20 mouse cellular contexts compared by ENCODE assay signal in genomic region chr16:76367261-76367908, GRCm38 (mm10). TPM values are rescaled to one million over a fixed set of nuclear protein-coding genes. Genes with fewer than 3 reads are reported as not detected.
DNase-seq lines count a peak whose midpoint lies in the region; ATAC-seq and TF ChIP-seq lines count a peak whose summit lies in the region.
"Had no signal": no experiment of that assay in that cellular context is flagged by ENCODE, and none has a peak within 500 bp of the region (broad histone marks: within the 10 kb centered on the region; RNA-seq: fewer than 3 reads in every experiment).

No protein-coding gene starts in this region.

- WGBS in liver, adult 2 months: 37% methylated on average over 12 of the region's 12 CpGs
- 82% methylated on average over 12 of the region's 12 CpGs for WGBS in liver, embryonic 11.5 days
- 89% methylated on average over 12 of the region's 12 CpGs for WGBS in forebrain, embryonic 14.5 days

- no peak overlapping the region for H3K9ac ChIP-seq in liver, adult 2 months (ENCODE audit: low read depth, low read length)
- H3K9ac ChIP-seq in liver, embryonic 11.5 days (ENCODE audit: low read depth, low read length): no peak overlapping the region
- no peak overlapping the region for H3K9ac ChIP-seq in forebrain, embryonic 14.5 days (ENCODE audit: low read length)
- H3K9ac ChIP-seq: forebrain, postnatal 0 days; heart, embryonic 13.5 days; hindbrain, embryonic 14.5 days; limb, embryonic 15.5 days had no signal

- no peak overlapping the region for H3K4me2 ChIP-seq in liver, embryonic 11.5 days
- no peak overlapping the region for H3K4me2 ChIP-seq in forebrain, embryonic 14.5 days (ENCODE audit: low read length)
- H3K4me2 ChIP-seq: heart, embryonic 13.5 days; hindbrain, embryonic 14.5 days; limb, embryonic 15.5 days had no signal

- H3K27me3 ChIP-seq in liver, adult 2 months (ENCODE audit: control insufficient read depth, insufficient read depth, low read length): no peaks in the 10 kb centered on the region
- no peaks in the 10 kb centered on the region for H3K27me3 ChIP-seq in liver, embryonic 11.5 days (replicated peaks; ENCODE audit: control insufficient read depth, insufficient read depth, low read length)
- H3K27me3 ChIP-seq in forebrain, embryonic 14.5 days (replicated peaks; ENCODE audit: control insufficient read depth, insufficient read depth, low read length): no peaks in the 10 kb centered on the region
- H3K27me3 ChIP-seq: heart, embryonic 13.5 days; limb, embryonic 15.5 days had no signal

- no peak overlapping the region for H3K4me3 ChIP-seq in liver, adult 2 months (ENCODE audit: insufficient read depth, low read depth, low read length)
- no peak overlapping the region for H3K4me3 ChIP-seq in liver, embryonic 11.5 days (ENCODE audit: low read depth, low read length)
- no peak overlapping the region for H3K4me3 ChIP-seq in forebrain, embryonic 14.5 days (ENCODE audit: low read depth, low read length)
- H3K4me3 ChIP-seq: heart, embryonic 13.5 days; limb, embryonic 15.5 days; midbrain, embryonic 10.5 days had no signal

- no peaks in the 10 kb centered on the region for H3K36me3 ChIP-seq in liver, adult 2 months (ENCODE audit: control insufficient read depth, insufficient read depth, low read length)
- peaks cover 7% of the 10 kb centered on the region for H3K36me3 ChIP-seq in liver, embryonic 11.5 days (ENCODE audit: control insufficient read depth, insufficient read depth, low read length)
- H3K36me3 ChIP-seq in forebrain, embryonic 14.5 days (ENCODE audit: control insufficient read depth, insufficient read depth, low read length): no peaks in the 10 kb centered on the region

- no peak for TF ChIP-seq POLR2A in liver, adult 2 months (IDR thresholded peaks at IDR 0.05; ENCODE audit: extremely low read depth, insufficient read depth, low read length)

- H3K9me3 ChIP-seq in liver, embryonic 11.5 days (ENCODE audit: control insufficient read depth, low read length): no peaks in the 10 kb centered on the region
- H3K9me3 ChIP-seq in forebrain, embryonic 14.5 days (replicated peaks; ENCODE audit: control insufficient read depth, low read length): no peaks in the 10 kb centered on the region
- H3K9me3 ChIP-seq: heart, embryonic 13.5 days; limb, embryonic 15.5 days; midbrain, embryonic 10.5 days had no signal

- H3K27ac ChIP-seq in liver, adult 2 months (replicated peaks; ENCODE audit: insufficient read depth, low read depth, low read length): no peak overlapping the region
- H3K27ac ChIP-seq in liver, embryonic 11.5 days (ENCODE audit: low read depth, low read length): no peak overlapping the region
- no peak overlapping the region for H3K27ac ChIP-seq in forebrain, embryonic 14.5 days (ENCODE audit: low read depth, low read length)
- H3K27ac ChIP-seq: heart, embryonic 13.5 days; hindbrain, embryonic 14.5 days; limb, embryonic 15.5 days; macrophage; midbrain, embryonic 10.5 days had no signal

- peak; percentile 68 for DNase-seq in liver, adult 2 months (ENCODE audit: extremely low read depth, low read depth, low spot score)
- no peak for DNase-seq in liver, embryonic 11.5 days (ENCODE audit: low spot score)
- DNase-seq in CD4-positive helper T cell, adult 2 months (ENCODE audit: low read depth, low spot score): peak; percentile 30
- peak; percentile 50 for DNase-seq in CD4-positive, CD25-positive, alpha-beta regulatory T cell, adult 2 months (ENCODE audit: low read depth, low spot score)
- peak; percentile 50 for DNase-seq in ZHBTc4 (ENCODE audit: low read depth, low spot score)
- no peak for DNase-seq in right cerebral cortex, adult 18-20 months
- DNase-seq in forebrain, embryonic 14.5 days (ENCODE audit: low spot score): no peak
- DNase-seq: adrenal gland, postnatal 25 days; cerebellum, adult 11 months; cerebellum, postnatal 25 days; embryo, embryonic 11 days; forebrain, postnatal 0 days; kidney, adult 11 months; layer of hippocampus, postnatal 36 days; thymus, postnatal 36 days had no signal

- peaks cover 49% of the 10 kb centered on the region for H3K79me2 ChIP-seq in liver, adult 2 months (ENCODE audit: control insufficient read depth, insufficient read depth, low read length)

- no peak for ATAC-seq in liver, embryonic 11.5 days (replicated peaks; ENCODE audit: low FRiP score)
- ATAC-seq in forebrain, embryonic 14.5 days: no peak
- ATAC-seq: forebrain, postnatal 0 days had no signal

- TF ChIP-seq CTCF in liver, adult 2 months (IDR thresholded peaks at IDR 0.05; ENCODE audit: low read depth, low read length): no peak

- H3K4me1 ChIP-seq in liver, adult 2 months (ENCODE audit: control insufficient read depth, insufficient read depth, low read length): peaks cover 18% of the 10 kb centered on the region
- H3K4me1 ChIP-seq in liver, embryonic 11.5 days (replicated peaks; ENCODE audit: control insufficient read depth, insufficient read depth, low read length): peaks cover 60% of the 10 kb centered on the region
- peaks cover 14% of the 10 kb centered on the region for H3K4me1 ChIP-seq in forebrain, embryonic 14.5 days (ENCODE audit: control insufficient read depth, insufficient read depth, low read length)

RNA-seq across cellular contexts. Expression of gene Nrip1, which starts 6.2 kb away (rescaled TPM):
- total RNA-seq in liver, adult 2 months (2014; rRNA removed): 8.9 and 13.7 TPM in 2 replicates
- polyA plus RNA-seq in liver, adult 2 months (2012; rRNA removed): 2.9 and 3.7 TPM in 2 replicates
- polyA plus RNA-seq in liver, embryonic 11.5 days (2014; fragmentation: Nextera tagmentation; extraction: Ambion mirVana): 35.0 and 37.3 TPM in 2 replicates
- 16.5 and 24.0 TPM in 2 replicates for polyA plus RNA-seq in forebrain, embryonic 14.5 days (2014; fragmentation: Nextera tagmentation; extraction: Ambion mirVana)

Comparison
In these comparisons a context has a peak if more than half of its experiments do, and no peak if none do; other contexts are left out.
1. DNase-seq: peak in liver, adult 2 months (single experiment), CD4-positive helper T cell, adult 2 months (single experiment), CD4-positive, CD25-positive, alpha-beta regulatory T cell, adult 2 months (single experiment) and ZHBTc4 (single experiment); none in liver, embryonic 11.5 days (single experiment), right cerebral cortex, adult 18-20 months (single experiment) and forebrain, embryonic 14.5 days (single experiment).